8 mouse cellular contexts compared by ENCODE assay signal in the genomic region with DNA sequence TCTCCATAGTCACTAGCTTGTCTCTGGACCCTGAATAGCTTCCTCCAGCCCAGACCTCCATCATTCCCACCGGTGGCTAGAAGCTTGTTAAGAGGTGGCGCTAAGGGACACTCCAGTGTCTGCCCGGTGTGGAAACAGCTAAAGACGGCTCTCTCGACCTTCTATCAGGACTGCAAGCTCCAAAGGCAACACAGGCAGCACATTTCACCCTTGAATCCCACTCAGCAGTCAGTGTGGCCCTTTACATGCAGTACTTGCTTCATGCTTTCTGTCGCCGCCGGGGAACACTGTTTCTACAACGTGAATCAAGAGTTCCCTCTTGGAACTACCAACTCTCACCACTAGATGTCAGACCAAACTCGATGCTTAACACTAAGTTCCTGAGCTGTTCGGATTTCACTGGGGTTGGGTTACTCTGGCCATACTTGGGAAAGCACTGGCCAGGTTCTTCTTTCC. TPM values are rescaled to one million over a fixed set of nuclear protein-coding genes. Genes with fewer than 3 reads are reported as not detected.
DNase-seq lines count a peak whose midpoint lies in the region; ATAC-seq lines count a peak whose summit lies in the region.

No protein-coding gene starts in this region.

- H3K36me3 ChIP-seq in hindbrain, embryonic 15.5 days, result no peaks in the 10 kb centered on the region

- 11% methylated on average over 11 of the region's 11 CpGs for WGBS in hindbrain, embryonic 15.5 days

- DNase-seq in ovary, postnatal 10 days (ENCODE audit: low spot score), result peak; percentile 12
- no peak for DNase-seq in ovary, adult 18-20 months (ENCODE audit: low spot score)
- DNase-seq in cerebellum, postnatal 14 days, result peak; percentile 93
- DNase-seq in frontal cortex, postnatal 10 days (ENCODE audit: low spot score in 2 of 2), result peak; percentile 29 to 69
- DNase-seq in layer of hippocampus, postnatal 25 days (ENCODE audit: extremely low spot score in 1 of 2, low spot score in 1 of 2), result peak; percentile 31 to 72
- peak; percentile 80 for DNase-seq in lung, postnatal 10 days
- DNase-seq in retina, postnatal 1 day, result peak; percentile 90

- peak overlapping the region; percentile 49 for H3K4me2 ChIP-seq in hindbrain, embryonic 15.5 days

- ATAC-seq in hindbrain, embryonic 15.5 days (ENCODE audit: low FRiP score, low read depth), result peak; percentile 88

- 0 out of 2 replicates have a peak overlapping the region, but pooled peaks have one; percentile 6 for H3K4me3 ChIP-seq in hindbrain, embryonic 15.5 days

- no peaks in the 10 kb centered on the region for H3K27me3 ChIP-seq in hindbrain, embryonic 15.5 days

- H3K4me1 ChIP-seq in hindbrain, embryonic 15.5 days (replicated peaks), result 0 out of 2 replicates have a peak, but pooled peaks cover 3% of the 10 kb centered on the region

- H3K9me3 ChIP-seq in hindbrain, embryonic 15.5 days, result no peaks in the 10 kb centered on the region

- peak overlapping the region; percentile 30; the same call in 1 of the 2 replicates for H3K9ac ChIP-seq in hindbrain, embryonic 15.5 days

- no peak overlapping the region for H3K27ac ChIP-seq in hindbrain, embryonic 15.5 days (replicated peaks)

RNA-seq across cellular contexts. Expression of a gene that starts 16.2 kb away (rescaled TPM):
- polyA plus RNA-seq in hindbrain, embryonic 15.5 days (2015; fragmentation: Nextera tagmentation; extraction: Ambion mirVana), result not detected in 2 replicates
- total RNA-seq in layer of hippocampus, postnatal 25 days (2021), result not detected

RNA-seq across cellular contexts. Expression of a gene that starts 42.6 kb away (rescaled TPM):
- 0.40 and 0.73 TPM in 2 replicates for polyA plus RNA-seq in hindbrain, embryonic 15.5 days (2015; fragmentation: Nextera tagmentation; extraction: Ambion mirVana)
- not detected for total RNA-seq in layer of hippocampus, postnatal 25 days (2021)

RNA-seq across cellular contexts. Expression of a gene that starts 55.9 kb away (rescaled TPM):
- 9.7 and 13.8 TPM in 2 replicates for polyA plus RNA-seq in hindbrain, embryonic 15.5 days (2015; fragmentation: Nextera tagmentation; extraction: Ambion mirVana)
- under 1 TPM; 0.62 to 0.87 TPM for total RNA-seq in layer of hippocampus, postnatal 25 days (2021)
